Mouse (Mus musculus) stomach, postnatal 0 days (tissue): ENCODE measurements around the gene Cfap57.

Source experiments
- CTCF ChIP-seq: IDR thresholded peaks from 2 replicates; pipeline ENCODE4 v1.5.1; 2016; ENCODE audit warnings: antibody characterized with exemption, low read depth, mild to moderate bottlenecking, moderate library complexity
- EP300 ChIP-seq: optimal IDR thresholded peaks from 2 replicates; pipeline ENCODE3; 2016; ENCODE audit warnings: antibody characterized with exemption

GRCm38 (mm10) chr4:118576097-118576496 is 44.5 kb downstream of the Cfap57 start:
- TF ChIP-seq CTCF: peak; percentile 92
- no peak for TF ChIP-seq EP300
